Mouse (Mus musculus) 416B (cell line): Measurements from ENCODE around the gene Dnm1.

Experiments used
- DNase-seq: peaks from one replicate; pipeline ENCODE4 v3.0.0; 2011; ENCODE audit warnings: low read depth

The Dnm1 gene

DNA sequence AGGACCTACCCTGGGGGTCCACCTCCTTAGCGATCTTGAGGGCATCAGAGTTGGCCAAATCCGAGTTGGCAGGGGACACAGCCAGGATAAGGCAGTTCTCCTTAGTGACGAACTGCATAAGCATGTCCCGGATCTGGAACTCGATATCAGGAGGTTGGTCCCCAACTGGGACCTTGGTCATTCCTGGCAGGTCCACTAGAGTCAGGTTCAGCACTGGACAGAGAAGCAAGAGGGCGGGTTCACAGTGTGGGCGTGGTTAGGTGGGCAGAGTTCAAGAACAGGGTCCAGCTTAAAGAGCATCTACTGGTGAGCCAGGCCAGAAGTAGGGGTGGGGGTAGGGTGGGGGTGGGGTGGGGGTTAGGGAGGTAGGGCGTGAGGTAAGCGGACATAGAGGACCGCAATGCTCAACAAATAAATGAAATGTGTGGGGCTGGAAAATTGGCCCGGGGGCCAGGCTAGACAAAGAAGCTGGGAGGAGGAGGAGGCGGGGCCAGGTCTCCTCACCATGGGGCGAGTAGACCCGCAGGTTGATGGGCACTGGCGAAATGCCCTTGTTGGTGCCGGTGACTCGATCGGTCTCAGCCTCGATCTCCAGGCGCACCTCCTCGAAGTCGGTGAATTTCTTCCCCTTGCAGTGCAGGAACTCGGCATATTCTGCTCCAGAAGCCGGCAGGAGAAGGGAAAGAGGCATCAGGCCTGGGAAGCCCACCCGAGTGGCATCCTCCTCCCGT is 13.1 kb downstream of the Dnm1 start:
- DNase-seq: no peak

DNA sequence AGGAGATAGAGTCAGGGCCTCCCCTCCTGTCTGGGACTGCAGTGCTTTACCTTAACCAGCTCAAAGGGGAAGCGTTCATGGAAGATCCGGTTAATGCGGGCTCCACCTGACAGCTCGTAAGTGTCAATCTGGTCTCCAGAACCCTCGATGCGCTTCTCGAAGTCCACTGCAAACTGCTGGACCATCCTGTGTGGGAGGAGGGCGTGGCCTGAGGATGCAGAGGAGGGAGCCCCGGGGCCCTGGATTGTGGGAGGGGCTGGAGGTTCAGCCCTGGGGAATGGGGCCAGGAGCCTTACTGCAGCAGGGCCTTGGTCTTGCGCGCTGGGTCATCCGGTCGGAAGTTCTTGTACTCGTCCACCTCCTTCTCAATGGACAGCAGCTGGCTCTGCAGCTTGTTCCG is 17.2 kb downstream of the Dnm1 start:
- DNase-seq: no peak

DNA sequence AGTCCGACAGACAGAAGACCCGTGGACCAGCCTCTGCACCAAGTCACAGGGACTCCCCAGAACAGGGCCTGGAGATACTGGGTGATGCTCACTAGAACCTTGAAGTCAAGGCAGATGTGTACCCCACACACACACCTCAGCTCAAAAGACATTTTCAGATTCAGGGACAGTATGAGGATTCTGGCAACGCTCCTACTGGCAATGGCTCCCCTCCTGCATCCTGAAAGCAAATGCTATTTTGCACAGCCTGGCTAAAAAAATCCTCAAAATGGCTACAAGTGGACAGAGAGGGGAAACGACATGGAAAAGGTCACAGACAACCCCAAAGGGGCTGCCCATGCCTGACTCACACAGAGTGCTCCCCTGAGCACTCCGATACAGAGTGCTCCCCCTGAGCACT is 21.0 kb downstream of the Dnm1 start:
- DNase-seq: no peak

DNA sequence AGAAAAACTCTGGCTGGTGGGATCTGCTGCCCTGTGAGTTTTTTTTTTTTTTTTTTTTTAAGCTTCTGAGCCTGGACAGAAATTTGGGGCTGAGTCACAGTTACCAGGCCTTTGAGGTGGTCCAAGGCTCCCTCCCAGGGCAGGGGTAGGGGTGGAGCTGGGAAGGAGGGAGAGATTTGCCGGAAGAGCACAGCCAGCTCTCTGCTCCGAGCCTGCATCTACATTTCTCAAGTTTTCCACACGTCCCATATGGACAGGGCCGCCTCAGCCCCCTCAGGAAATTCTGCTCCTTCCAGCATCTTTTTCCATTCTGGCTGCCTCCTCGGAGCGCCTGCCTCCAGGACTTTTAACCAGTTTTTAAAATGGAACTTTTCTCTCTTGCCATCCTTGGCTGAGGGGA is 23.6 kb downstream of the Dnm1 start:
- DNase-seq: no peak

DNA sequence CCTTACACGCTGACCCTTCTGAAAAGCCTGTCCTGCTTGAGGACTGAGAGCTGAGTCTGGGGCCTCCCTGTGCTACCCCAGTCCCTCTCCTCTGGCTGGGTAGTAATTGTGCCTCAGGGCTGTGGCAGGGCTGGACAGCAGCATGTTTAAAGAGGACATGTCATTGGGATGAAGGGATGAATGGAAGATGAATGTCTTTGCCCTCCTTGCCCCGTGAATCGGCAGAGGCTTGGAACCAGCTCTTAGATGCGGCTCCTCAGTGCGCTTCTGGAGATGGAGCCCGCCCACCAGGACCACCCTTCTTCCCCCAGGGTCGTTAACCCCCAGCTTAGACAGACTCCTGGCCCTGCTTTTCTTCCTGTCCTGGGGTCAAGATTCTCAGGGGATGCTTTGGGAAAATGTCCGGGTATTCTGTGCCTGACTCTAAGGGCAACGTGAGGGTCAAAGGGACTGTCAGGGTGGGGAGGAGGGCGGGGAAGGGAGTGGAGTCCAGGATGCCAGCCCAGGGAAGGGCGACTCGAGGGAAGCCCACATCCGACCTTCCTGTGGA is 24.2 kb downstream of the Dnm1 start:
- no peak for DNase-seq

DNA sequence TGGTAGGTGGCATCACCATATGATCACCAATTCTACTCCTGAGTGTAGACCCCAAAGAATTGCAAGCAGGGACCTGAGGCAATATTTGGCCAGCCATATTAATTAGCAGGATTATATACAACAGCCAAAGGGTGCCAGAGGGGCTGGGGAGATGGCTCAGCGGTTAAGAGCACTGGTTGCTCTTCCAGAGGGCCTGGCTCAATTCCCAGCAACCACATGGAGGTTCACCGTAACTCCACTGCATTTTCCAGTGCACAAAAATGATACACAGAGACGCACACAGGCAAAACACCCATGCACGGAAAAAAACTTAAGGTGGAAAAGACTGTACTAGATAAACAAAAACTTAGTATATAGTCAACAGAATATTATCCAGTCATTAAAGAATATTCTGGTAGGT is 25.9 kb downstream of the Dnm1 start:
- DNase-seq: no peak

DNA sequence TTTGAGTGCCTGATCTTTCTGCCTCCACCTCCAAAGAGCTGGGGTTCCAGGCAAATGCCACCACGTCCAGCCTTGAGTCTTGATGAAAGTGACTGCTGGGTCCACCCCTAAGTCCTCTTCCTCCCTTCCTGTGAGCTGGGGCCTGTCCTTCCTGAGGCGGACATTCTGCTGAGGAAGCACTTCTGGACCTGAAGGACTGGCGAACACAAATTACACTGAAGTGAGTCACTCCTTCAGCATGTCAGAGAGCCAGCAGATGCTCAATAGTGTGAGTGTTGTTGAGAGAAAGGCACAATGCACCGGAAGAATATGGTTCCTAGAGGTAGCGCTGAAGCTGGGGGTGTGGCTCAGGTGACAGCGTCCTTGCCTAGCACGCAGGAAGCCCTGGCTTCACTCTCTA is 27.8 kb downstream of the Dnm1 start:
- no peak for DNase-seq

DNA sequence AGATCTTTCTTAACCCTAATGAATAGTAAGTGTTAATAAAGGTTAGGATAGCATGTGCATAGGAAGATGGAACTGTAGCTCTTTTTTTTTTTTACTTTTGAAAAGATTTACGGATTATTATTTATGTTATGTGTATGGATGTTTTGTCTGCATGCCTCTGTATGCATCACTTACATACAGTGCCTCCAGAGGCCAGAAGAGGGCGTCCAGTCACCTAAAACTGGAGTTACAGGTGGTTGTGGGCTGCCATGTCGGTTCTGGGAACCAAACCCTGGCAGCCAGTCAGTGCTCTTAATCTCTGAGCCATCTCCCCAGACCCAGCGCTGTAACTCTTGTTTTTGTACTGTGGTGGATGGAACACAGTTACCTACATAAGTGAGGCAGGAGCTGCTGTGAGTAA is 28.8 kb downstream of the Dnm1 start:
- no peak for DNase-seq

DNA sequence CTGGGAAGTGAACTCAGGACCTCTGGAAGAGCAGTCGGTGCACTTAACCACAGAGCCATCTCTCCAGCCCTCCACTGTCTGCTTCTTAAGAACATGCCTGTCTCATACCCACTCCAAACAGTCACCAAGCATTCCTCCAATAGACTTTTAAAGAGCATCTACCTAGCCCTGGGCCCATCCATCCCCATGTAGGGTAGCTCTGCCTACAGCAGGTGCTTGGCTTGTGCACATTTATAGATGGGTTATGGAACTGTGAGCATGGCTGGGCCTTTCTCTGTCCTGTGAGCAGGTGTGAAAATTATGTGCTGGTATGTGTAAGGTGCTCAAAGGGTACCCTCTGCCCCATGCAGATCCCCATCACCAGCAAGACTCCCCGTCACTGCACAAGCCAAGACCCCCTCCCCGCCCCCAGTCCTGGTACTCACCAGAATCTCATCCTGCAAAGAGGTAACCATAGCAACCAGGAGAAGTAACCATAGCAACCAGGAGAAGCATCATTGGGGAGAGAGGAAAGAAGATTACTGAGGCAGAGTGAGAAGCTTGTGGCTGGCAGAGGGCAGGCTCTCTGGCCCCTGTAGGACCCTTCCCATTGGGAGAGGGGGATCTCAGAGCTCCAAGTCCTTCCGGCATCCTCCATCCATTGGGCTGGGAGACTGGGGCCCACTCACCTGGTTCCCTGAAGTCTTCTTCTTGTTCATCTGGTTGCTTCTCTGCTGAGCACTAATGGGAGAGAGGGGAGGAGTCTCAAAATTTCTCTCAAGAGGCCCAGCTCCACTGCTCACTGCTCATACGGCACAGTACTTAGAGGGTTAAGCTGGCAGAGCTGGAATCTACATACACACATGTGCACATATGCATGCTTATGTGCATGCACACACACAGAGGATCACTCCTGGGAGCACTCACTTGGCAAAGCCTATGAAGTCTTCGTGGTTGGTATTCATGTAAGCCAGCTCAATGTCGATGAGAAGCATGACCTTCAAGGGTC is 30.1 kb downstream of the Dnm1 start:
- DNase-seq: no peak

DNA sequence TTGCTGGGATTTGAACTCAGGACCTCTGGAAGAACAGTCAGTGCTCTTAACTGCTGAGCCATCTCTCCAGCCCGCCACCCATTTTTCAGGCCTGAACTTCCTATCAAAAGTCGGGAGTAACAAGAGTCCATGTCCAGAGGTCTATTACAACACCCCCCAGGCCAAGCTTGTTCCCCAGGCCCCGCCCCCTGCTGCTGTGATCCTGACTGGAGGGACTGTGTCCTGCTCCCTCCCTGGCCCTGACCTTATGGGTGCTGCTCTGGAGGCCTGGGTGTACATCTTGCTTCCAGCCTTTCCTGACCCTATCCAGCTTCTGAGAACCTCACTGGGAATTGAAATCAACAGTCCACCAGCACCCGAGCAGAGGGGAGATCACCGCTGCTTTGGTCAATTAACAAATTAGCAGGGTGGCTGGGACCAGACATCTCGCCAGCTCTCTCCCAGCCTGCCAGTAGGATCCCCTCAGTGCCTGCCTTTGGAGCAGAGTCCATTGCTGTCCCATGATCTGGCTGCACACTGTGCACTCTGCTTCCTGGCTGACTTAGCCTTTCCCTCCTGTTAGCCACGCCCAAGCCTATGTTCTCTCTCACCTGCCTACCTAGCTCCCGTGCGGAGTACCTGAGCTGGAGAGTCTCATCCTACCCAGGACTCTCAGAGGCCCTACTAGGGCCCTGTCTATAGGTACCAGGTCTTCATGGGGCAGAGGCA is 31.4 kb downstream of the Dnm1 start:
- DNase-seq: no peak

DNA sequence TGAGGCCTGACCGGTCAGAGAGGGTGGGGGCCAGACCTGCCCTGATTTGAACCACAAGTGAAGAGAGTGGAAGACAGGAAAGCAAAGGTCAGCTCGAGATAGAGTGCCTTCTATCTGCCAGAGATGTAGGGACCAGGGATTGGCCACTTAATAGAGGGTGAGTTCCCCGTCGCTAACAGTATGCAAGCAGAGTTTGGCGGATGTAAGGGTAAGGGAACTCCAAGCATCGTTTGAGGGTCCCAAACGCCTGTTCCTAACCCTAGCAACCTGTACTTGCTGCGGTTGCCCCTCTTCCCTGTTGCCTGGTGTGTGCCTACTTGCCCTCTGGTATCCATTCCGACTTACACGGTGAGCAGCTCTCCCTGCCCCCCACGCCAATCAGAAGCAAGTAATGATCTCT is 32.4 kb downstream of the Dnm1 start:
- DNase-seq: no peak

DNA sequence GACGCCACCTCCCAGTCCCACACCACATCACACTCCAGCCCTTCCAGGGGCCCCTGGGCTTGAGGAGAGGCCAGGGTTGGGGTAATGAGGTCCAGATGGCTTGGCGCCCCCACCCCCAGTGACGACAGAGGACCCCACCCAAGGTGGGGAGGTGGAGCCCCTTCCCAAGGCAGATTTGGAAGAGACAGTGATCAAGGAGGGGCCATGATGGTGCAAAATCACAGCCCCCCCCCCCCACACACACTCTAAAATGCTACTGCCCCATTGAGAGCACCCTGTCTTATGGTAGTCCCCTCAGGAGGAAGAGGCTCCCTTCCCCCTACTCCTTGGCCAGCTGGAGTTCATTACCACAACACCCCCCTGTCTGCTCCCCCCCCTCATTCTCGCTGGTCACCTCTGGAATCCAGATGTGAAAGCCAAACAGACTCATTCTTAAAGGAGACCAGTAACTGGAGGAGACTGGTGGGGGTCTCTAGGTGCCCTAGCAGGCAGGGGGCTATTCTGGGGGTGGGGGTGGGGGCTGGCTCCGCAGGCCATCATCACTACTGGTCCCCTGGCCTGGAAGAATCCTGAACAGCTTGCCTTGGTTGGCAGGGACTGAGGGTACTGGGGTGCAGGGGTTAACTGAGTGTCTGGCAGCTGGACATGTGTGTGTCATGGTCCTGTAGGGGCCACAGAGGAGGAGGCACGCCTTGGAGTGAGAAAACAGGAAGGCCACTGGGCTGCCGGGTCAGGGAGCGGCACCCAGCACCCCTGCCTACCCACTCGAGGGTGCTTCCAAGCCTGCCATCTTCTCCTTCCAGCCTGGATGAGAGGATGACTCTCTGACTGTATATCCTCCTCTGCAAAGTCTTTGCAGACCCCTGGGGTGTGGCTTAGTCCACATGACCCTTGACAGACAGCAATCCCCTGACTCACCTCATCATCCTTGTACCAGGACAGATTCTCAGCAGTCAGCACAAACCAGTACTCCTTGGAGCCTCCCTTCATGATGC is 33.3 kb downstream of the Dnm1 start:
- DNase-seq: no peak

DNA sequence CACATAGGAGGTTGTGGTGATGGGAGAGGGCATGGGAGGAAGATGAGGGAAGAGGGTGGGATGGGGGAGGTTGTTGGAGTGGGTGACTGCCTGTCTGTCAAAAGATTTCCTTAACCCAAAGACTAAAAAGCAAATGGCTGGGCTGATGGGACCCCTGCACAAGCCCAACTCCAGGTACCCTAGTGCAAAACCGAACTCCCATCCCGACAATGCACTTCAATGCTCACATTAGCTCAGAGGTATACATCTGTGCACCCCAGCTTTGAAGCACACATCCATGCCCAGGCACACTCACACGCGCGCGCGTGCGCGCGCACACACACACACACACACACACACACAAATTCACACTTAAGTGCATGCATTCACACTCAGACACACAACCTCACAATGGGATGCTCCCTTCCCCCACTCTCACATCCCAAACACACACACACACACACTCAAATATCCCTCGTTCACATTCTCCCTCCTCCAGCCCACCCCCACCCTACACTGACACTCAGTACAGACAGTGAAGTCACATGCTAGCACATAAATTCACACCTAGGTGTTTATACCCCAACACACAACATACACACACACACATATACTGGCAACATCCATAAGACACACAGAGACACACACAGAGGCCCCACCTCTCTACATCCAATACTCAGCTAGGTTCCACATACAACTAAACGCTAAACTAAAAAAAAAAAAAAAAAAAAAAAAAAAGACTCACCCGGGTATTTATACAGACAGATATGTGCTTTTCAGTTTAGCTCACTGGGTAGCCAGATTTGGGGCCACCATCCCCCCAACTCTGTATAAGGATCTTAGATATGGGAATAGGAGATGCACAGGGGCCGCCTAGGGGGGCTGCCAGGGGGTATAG is 34.2 kb downstream of the Dnm1 start:
- no peak for DNase-seq

DNA sequence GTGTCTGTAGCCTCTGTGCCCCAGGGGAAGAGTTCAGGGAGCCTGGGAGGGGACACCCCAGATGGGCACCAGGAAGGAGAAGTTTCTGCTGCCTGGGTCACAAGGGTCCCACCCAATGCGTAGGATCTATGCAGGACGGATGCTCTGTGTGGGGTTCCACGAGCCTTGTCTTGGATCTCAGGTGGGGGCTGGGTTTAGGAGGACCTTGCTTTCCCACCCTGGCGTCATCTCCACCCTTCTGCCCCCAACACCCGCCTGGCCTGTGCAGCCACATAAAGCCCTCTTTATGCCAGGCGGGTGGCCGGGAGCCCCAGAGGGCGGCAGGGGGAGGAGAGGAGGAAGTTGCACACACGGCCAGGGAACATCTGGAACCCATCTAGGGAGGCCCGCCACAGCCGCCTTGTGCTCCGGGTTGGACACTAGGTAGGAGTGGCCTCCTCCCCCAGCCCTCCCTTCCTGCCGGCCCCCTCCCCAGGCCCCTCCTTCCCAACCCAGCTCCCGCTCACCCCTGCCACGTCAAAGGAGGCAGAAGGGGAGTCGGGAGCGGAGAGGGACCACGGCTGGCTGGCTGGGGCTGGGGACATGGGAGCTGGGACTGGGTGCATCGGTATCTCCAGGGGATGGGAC is 35.2 kb downstream of the Dnm1 start:
- DNase-seq: no peak

DNA sequence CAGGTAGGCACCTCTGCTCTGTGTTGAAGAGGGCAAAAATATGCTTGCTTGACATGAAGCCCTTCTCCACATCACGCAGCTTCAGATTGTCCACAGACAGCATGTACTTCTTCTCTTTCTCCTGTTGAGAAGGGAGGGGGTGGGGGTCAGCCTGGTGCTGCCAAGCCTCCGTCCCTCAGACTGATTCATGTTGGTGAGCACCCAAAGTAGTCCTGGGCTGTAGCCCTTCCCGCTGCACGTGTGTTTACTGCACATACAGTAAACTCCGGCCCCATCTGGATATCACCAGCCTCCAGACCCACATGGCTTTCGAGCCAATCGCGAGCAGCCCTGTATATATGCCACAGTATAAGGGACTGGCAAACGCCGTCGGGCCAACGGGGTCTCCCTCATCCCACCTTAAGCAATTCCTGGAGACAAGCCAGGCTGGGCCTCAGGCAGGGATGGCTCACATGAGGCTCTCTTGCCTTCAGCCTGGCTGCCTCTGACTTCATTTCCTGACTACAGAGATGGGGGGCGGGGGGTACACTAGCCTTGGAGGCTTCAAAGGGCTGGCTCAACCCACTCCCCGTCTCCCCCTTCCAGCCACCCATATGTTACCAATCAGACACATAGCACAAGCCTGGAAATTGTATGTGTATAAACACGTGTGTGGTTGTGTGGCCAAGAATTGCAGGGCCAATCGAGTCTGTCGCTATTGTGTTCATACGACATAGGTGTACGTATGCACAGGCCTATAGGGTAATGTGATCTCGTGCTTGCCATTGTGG is 36.1 kb downstream of the Dnm1 start:
- DNase-seq: no peak

DNA sequence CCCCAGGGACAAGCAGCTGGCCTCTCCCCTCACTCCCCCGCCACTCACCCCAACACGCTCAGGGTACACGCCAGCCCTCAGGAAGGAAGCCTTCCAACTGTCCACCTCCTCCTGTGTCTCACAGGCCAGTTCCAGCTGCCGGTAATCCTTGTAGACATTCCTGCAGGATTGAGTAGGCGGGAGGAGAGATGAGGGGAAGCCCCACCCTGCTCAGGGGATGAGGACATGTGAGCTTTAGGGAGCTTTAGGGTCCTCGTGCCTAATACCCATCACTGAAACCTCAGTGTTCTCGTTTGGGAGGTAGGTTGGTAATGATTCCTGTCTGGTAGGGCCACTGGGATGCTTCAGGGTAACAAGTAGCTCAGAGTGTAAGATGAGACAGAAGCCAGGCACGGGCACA is 37.4 kb downstream of the Dnm1 start:
- DNase-seq: no peak

DNA sequence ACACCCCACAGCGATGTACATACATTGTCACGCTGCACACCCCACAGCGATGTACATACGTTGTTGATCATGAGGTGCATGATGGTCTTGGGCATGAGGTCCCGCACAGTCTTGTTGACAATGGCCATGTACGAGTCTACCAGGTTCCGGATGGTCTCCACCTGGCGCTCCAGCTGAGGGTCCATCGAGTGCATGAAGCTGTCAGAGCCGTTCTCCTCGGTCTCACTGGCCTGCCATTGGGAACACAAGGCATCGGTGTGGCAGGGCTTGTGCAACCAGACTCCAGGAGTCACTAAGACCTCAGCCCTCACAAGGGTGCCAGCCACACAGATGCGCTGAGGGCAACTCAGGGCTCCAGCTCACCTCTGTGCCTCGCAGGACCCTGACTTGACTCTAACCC is 38.3 kb downstream of the Dnm1 start:
- no peak for DNase-seq

DNA sequence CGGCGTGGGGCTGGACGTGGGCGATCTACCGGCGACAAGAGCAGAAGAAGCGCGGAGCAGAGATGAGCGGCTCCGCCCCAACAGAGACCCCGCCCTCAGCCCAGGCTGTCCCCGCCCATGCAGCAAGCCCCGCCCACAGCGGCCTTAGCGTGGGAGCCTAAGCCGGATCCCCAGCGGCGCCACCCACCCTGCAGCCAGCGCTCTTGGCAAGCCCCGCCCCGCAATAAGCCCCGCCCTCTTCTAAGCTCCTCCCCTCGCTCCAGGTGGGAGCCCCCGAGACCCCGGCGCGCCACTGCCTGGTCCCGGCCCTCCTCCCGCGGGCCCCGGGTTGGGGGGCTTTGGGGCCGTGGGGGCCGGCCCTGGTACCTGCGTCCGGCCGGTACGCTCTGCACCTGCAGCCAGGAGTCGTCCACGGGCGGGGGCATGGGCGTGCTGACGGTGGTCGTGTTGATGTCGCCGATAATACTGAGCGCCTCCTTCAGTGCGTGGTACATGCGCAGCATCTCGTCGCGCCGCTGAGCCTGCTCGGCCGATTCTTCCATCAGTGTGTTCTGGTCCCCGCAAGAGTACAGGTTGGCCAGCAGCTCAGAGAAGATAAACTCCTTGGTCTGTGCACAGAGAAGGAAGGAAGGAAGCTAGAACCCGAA is 40.7 kb downstream of the Dnm1 start:
- no peak for DNase-seq
